Mouse (Mus musculus): Measurements from ENCODE around the gene Ccdc92b. TPM values are rescaled to one million over a fixed set of nuclear protein-coding genes. Genes with fewer than 3 reads are reported as not detected.
"Not testable (repeated sequence)": the region's sequence is repeated elsewhere in the genome, so short reads cannot be mapped to it uniquely, and the experiment has no call there.

The Ccdc92b gene
- total RNA-seq (2017): 0.05 TPM in 1 of 2 replicates, not detected in the other

DNA sequence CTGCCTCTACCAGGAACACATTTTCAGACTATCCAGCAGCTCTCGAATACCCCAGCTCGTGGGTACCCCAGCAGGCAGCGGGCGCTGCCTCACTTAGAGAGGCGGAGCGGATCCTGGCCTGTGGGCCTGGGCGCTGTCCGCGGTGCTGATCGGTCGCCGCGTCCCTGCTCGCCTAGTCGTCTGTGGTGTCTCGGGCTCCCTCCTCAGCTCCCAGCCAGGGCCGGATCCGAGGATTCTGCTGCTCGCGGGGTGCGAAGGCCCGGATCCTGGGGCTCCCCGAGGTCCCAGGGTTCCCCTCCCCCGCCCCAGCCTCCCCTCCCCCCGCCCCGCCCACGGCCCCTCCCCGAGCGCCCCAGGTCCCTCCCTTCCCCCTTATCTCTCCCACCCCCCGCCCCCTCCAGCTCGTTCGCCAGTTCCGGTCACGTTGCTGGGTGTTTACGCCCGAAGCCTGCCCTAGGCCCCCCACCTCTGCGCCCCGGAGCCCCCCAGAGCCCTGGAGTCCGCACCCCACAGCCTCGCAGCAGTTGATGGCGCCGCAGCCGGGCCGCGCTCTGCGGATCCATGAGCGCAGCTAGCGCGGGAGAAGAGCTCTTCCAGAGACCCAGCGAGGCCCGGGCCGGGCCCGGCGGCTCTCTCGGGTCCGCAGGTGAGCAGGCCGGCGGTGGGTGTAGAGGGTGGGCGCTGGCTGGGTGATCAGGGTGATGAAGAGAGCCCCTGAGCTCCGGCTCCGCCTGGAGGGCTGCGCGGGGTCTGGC, at the start of gene Ccdc92b:
Ccdc92b (plus strand) TSS at position 405 of the 755 bp plus-strand sequence.
- ATAC-seq (replicated peaks in 1 of 2; ENCODE audit: insufficient read depth in 1 of 2, low FRiP score in 2 of 2, low TSS enrichment in 1 of 2, low read depth in 1 of 2, poor library complexity in 2 of 2, severe bottlenecking in 2 of 2): peak; percentile 90 to 92

DNA sequence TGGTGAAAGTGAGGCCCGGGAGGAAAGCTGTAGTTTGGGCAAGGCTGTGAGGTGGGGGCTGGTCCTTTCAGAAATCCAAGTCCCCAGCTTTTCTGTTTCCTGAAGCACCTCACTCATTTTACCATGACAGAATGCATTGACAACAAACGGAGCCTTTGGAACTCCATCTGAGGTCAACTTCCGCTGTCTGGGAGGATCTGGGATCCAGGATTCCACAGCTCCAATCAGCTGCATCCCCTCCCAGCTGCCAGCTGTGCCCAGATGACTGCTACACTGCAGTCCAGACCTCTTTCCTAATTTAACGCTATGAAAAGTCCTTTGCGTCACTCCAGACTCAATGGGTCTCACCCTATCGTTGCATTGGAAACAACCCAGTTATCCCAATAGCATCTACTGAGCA, 49.7 kb upstream of the Ccdc92b start:
- no peak for ATAC-seq (replicated peaks in 1 of 2; ENCODE audit: insufficient read depth in 1 of 2, low FRiP score in 2 of 2, low TSS enrichment in 1 of 2, low read depth in 1 of 2, poor library complexity in 2 of 2, severe bottlenecking in 2 of 2)

- ATAC-seq (replicated peaks in 1 of 2; ENCODE audit: insufficient read depth in 1 of 2, low FRiP score in 2 of 2, low TSS enrichment in 1 of 2, low read depth in 1 of 2, poor library complexity in 2 of 2, severe bottlenecking in 2 of 2): peak; percentile 86 to 88
These were observed 46.8 kb upstream of the Ccdc92b start for GRCm38 (mm10) chr11:74572459-74573061.

DNA sequence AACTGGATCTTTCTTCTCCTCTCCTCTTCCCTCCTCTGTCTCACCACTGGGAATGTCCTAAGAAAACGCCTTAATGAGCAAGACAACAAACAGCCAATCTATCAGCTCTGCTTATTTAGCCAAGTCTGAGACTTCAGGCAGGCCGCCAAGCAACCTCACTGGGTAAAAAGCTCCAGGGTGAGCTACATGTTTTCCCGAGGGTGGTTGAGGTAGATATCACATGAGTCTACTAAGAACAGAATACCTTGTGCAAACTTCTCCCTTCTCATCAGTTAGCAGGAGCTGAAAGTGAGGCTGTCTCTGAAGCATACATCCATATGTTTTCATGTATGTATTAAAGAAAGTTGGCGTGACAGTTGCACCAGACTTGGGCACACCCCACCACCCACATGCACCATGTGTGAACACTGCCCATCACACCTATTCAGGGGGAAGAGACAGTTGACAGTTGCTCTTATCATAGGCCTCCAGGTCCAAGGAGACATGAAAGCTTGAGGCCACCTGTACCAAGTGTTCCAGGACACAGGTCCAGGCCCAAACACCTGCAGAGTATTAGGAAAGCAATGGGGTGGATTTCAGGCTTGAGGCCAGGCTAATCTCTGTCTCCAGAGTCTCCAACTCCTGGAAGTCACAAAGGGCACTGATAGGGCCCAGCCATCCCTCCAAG, 44.5 kb upstream of the Ccdc92b start:
- no peak for ATAC-seq (replicated peaks in 1 of 2; ENCODE audit: insufficient read depth in 1 of 2, low FRiP score in 2 of 2, low TSS enrichment in 1 of 2, low read depth in 1 of 2, poor library complexity in 2 of 2, severe bottlenecking in 2 of 2)

DNA sequence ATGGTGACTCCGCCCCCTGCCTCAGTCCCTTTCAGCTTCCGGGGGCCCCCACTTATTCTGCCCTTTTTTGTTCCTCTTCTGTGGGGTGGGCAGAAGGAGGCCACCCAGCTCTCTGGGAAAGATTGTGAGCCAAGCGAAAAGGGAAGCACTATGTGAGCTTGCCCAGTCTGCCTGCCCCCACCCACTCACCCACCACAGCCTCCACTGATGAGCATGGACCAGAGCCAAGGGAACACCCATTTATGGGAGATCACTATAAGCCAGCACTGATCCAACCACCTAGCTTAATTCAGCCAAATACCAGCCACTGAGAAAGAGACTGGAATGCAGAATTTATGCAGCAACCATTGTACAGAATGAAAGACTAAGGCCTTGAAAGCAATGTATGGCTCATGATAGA, 43.5 kb upstream of the Ccdc92b start:
- ATAC-seq (replicated peaks in 1 of 2; ENCODE audit: insufficient read depth in 1 of 2, low FRiP score in 2 of 2, low TSS enrichment in 1 of 2, low read depth in 1 of 2, poor library complexity in 2 of 2, severe bottlenecking in 2 of 2): peak; percentile 64 to 77

- ATAC-seq (replicated peaks in 1 of 2; ENCODE audit: insufficient read depth in 1 of 2, low FRiP score in 2 of 2, low TSS enrichment in 1 of 2, low read depth in 1 of 2, poor library complexity in 2 of 2, severe bottlenecking in 2 of 2): peak; percentile 4 to 26; a peak in 1 of 4 replicates
These were observed 42.3 kb upstream of the Ccdc92b start for GRCm38 (mm10) chr11:74577068-74577467.

DNA sequence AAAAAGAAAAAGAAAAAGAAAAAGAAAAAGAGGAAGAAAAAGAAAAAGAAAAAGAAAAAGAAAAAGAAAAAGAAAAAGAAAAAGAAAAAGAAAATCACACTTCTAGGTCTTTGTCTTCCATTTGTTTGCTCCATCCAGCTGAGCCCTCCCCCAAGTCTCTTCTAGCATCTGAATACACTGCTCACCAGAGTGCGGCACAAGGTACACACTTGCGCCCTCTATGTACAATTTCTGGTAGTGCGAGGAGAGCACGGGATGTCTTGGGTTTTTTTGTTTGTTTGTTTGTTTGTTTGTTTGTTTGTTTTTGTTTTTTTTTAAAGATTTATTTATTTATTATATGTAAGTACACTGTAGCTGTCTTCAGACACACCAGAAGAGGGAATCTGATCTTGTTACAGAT, 38.1 kb upstream of the Ccdc92b start:
- not testable (repeated sequence) for ATAC-seq (replicated peaks in 1 of 2; ENCODE audit: insufficient read depth in 1 of 2, low FRiP score in 2 of 2, low TSS enrichment in 1 of 2, low read depth in 1 of 2, poor library complexity in 2 of 2, severe bottlenecking in 2 of 2)

DNA sequence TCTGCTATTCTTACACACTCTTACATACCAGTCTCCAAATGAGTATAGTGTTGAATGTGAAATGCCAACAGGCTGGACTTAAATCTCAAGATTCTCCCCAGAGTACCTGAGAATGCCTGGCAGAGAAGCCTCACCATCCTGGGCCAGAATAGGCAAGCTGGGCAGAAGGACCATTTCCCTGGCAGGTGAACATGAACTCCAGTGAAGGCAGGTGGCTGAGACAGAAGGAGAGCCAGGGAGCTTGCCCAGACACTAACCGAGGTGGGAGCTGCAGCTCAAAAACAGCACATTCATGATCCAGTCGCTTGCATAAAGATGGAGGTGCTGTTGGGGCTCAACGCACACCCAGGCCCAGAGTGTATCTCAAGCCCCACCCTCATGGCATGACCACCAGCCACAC, 36.9 kb upstream of the Ccdc92b start:
- no peak for ATAC-seq (replicated peaks in 1 of 2; ENCODE audit: insufficient read depth in 1 of 2, low FRiP score in 2 of 2, low TSS enrichment in 1 of 2, low read depth in 1 of 2, poor library complexity in 2 of 2, severe bottlenecking in 2 of 2)

GRCm38 (mm10) chr11:74583824-74584349, 35.5 kb upstream of the Ccdc92b start:
- no peak for ATAC-seq (replicated peaks in 1 of 2; ENCODE audit: insufficient read depth in 1 of 2, low FRiP score in 2 of 2, low TSS enrichment in 1 of 2, low read depth in 1 of 2, poor library complexity in 2 of 2, severe bottlenecking in 2 of 2)

DNA sequence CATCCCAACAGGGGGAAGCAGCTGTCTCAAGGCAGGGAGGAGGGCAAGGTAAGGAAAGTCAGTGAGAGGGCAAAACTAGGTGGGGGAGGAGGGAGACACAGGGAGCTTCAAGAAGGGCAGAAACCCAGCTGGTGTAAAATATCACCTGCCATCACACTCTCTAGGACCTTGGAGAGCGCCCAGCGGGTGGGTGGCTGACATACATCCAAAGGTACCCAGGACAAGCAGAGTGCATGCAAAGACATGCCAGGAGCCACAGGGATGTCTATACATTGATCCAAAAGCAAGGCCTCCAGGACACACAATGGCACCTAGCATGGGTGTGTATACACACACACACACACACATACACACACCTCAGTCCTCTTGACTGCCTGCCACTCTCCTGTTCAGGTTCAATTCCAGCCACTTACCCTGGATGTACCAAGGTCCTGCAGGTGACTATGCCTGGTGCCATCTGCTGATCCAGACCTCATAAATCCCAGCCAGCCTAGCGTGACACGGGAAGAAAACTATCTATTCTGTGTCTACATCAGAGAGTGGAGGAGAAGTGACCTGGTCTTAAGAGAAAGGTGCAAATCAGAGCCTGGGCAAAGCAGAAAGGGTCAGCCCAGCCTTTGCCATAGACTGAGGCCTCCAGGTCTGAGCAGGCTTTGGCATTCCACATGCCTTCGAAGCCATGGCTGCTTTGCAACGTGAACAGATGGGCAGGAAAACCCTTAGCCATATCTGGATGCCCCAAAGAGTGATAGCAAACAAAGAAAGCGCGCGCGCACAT, 34.3 kb upstream of the Ccdc92b start:
- peak; percentile 38 to 40; a peak in 3 of 4 replicates for ATAC-seq (replicated peaks in 1 of 2; ENCODE audit: insufficient read depth in 1 of 2, low FRiP score in 2 of 2, low TSS enrichment in 1 of 2, low read depth in 1 of 2, poor library complexity in 2 of 2, severe bottlenecking in 2 of 2)

- no peak for ATAC-seq (replicated peaks in 1 of 2; ENCODE audit: insufficient read depth in 1 of 2, low FRiP score in 2 of 2, low TSS enrichment in 1 of 2, low read depth in 1 of 2, poor library complexity in 2 of 2, severe bottlenecking in 2 of 2)
These were observed 33.0 kb upstream of the Ccdc92b start for GRCm38 (mm10) chr11:74586401-74586800.

DNA sequence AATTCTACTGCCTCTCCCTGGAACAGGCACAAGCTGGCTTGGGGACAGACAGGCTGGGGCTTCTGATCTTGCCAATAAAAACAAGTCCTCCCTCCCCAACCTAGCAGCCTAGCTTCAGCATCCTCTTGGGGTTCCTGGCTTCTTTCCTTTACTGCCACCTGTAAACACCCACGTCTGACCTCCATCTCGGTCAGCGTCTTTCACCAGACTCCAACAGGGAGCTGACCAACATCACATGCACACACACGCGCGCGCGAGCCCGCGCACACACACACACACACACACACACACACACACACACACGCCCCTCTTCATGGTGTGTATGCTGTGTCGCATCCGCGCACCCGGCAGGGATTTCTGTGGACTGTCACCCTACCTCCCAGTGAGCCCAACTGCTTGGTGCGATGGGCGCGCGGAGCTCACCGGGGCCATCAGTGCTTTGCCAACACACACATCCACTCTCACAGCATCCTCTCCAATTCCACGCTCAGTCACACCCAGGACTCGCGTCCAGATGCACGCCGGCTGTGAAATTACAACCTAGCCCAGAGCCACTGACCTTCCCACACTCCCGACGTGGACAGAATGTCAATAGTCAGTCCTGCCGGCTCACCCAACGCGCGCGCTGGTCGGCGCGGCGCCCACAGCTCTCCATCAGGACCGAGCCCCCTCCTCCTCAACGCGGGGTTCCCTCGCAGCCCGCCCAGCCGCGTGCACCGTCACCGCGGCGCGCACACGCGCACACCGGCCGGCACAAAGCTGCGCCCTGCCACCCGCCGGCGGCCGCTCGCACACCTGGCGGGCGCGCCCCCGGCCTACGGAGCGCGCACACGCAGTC, 29.8 kb upstream of the Ccdc92b start:
- no peak for ATAC-seq (replicated peaks in 1 of 2; ENCODE audit: insufficient read depth in 1 of 2, low FRiP score in 2 of 2, low TSS enrichment in 1 of 2, low read depth in 1 of 2, poor library complexity in 2 of 2, severe bottlenecking in 2 of 2)

- ATAC-seq (replicated peaks in 1 of 2; ENCODE audit: insufficient read depth in 1 of 2, low FRiP score in 2 of 2, low TSS enrichment in 1 of 2, low read depth in 1 of 2, poor library complexity in 2 of 2, severe bottlenecking in 2 of 2): no peak
These were observed 29.2 kb upstream of the Ccdc92b start for GRCm38 (mm10) chr11:74590239-74590596.

DNA sequence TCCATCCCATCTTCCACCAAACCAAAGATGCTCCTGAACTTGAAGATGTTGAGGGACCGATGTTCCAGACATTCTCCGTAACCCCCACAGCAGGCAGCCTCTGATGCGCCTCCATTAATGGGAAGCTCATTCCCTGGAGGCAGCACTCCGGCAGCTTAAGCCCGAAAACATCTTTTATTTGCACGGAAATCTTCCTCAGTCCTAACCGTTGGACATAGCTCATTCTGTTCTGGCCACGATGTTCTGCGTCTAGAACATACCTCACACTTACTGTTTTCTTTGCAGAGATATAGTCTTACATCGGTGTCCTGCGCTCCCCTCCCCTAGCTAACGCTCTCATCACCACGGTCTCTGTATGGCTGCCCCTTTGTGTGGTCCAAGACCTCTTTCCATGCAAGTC, 28.7 kb upstream of the Ccdc92b start:
- no peak for ATAC-seq (replicated peaks in 1 of 2; ENCODE audit: insufficient read depth in 1 of 2, low FRiP score in 2 of 2, low TSS enrichment in 1 of 2, low read depth in 1 of 2, poor library complexity in 2 of 2, severe bottlenecking in 2 of 2)

GRCm38 (mm10) chr11:74592246-74592645, 27.2 kb upstream of the Ccdc92b start:
- no peak for ATAC-seq (replicated peaks in 1 of 2; ENCODE audit: insufficient read depth in 1 of 2, low FRiP score in 2 of 2, low TSS enrichment in 1 of 2, low read depth in 1 of 2, poor library complexity in 2 of 2, severe bottlenecking in 2 of 2)

- ATAC-seq (replicated peaks in 1 of 2; ENCODE audit: insufficient read depth in 1 of 2, low FRiP score in 2 of 2, low TSS enrichment in 1 of 2, low read depth in 1 of 2, poor library complexity in 2 of 2, severe bottlenecking in 2 of 2): no peak
These were observed 22.0 kb upstream of the Ccdc92b start for GRCm38 (mm10) chr11:74597283-74597989.
